Mouse (Mus musculus) G1E-ER4 (cell line): ENCODE measurements around the gene Nr3c2. TPM values are rescaled to one million over a fixed set of nuclear protein-coding genes. Genes with fewer than 3 reads are reported as not detected.
A peak's percentile ranks its signal among the peaks of the same experiment; 100 is the strongest.

Experiments
- GATA1 ChIP-seq: IDR thresholded peaks from one replicate; pipeline ENCODE4 v1.8.0; 2012; ENCODE audit warnings: low read length, inconsistent platforms
- polyA plus RNA-seq: library from polyadenylated mRNA; stranded (reverse); fragments of >175 nt; gene quantifications from 2 replicates; pipeline ENCODE4 v1.2.3, GENCODE M21; 2012

Gene Nr3c2
- polyA plus RNA-seq, 1 experiment = 0.18 TPM

GRCm38 (mm10) chr8:77023837-77024710, 124.8 kb downstream of the Nr3c2 start:
- TF ChIP-seq GATA1 = no peak

- TF ChIP-seq GATA1 = no peak
Measured at GRCm38 (mm10) chr8:77031213-77031612, 132.0 kb downstream of the Nr3c2 start.

GRCm38 (mm10) chr8:77033706-77034464, 134.6 kb downstream of the Nr3c2 start:
- no peak for TF ChIP-seq GATA1

GRCm38 (mm10) chr8:77034465-77034829, 135.2 kb downstream of the Nr3c2 start:
- no peak for TF ChIP-seq GATA1

- no peak for TF ChIP-seq GATA1
Measured at GRCm38 (mm10) chr8:77041214-77041613, 142.0 kb downstream of the Nr3c2 start.

GRCm38 (mm10) chr8:77044849-77045248, 145.6 kb downstream of the Nr3c2 start:
- peak; percentile 51 for TF ChIP-seq GATA1

GRCm38 (mm10) chr8:77045711-77046110, 146.5 kb downstream of the Nr3c2 start:
- TF ChIP-seq GATA1 = no peak

- TF ChIP-seq GATA1 = no peak
Measured at GRCm38 (mm10) chr8:77046217-77046616, 147.0 kb downstream of the Nr3c2 start.

GRCm38 (mm10) chr8:77046731-77047130, 147.5 kb downstream of the Nr3c2 start:
- TF ChIP-seq GATA1 = no peak

- no peak for TF ChIP-seq GATA1
Measured at GRCm38 (mm10) chr8:77051399-77052275, 152.4 kb downstream of the Nr3c2 start.

GRCm38 (mm10) chr8:77055492-77056021, 156.3 kb downstream of the Nr3c2 start:
- TF ChIP-seq GATA1 = no peak

GRCm38 (mm10) chr8:77056853-77057252, 157.6 kb downstream of the Nr3c2 start:
- no peak for TF ChIP-seq GATA1

- TF ChIP-seq GATA1 = no peak
Measured at GRCm38 (mm10) chr8:77082687-77083086, 183.4 kb downstream of the Nr3c2 start.

GRCm38 (mm10) chr8:77086036-77086435, 186.8 kb downstream of the Nr3c2 start:
- TF ChIP-seq GATA1 = no peak

- no peak for TF ChIP-seq GATA1
Measured at GRCm38 (mm10) chr8:77096721-77097120, 197.5 kb downstream of the Nr3c2 start.
